Mouse (Mus musculus) lung, embryonic 14.5 days (tissue): Measurements from ENCODE around the gene Gm20503. TPM values are rescaled to one million over a fixed set of nuclear protein-coding genes. Genes with fewer than 3 reads are reported as not detected.

Source experiments
- ATAC-seq: fragments of 200-750 bp; cut with Nextera tagmentation; 2 replicates; pipeline ENCODE4 v1.8.0; 2017; ENCODE audit warnings: mild to moderate bottlenecking, moderate TSS enrichment, moderate library complexity; ENCODE audit not compliant: insufficient read depth
- DNase-seq: peaks from one replicate; pipeline ENCODE4 v3.0.0-alpha.2; 2015
- H3K27ac ChIP-seq: fragments of 300-500 bp; sonication (generic); 2 replicates; pipeline ENCODE4 v1.5.1; 2014; ENCODE audit warnings: low read depth, mild to moderate bottlenecking, moderate library complexity
- H3K27me3 ChIP-seq: fragments of 300-500 bp; sonication (generic); 2 replicates; pipeline ENCODE4 v1.6.1; 2014; ENCODE audit warnings: low read length, control low read depth; ENCODE audit not compliant: insufficient read depth
- H3K36me3 ChIP-seq: fragments of 300-500 bp; sonication (generic); 2 replicates; pipeline ENCODE4 v1.6.1; 2014; ENCODE audit warnings: control low read depth; ENCODE audit not compliant: insufficient read depth
- H3K4me1 ChIP-seq: fragments of 300-500 bp; sonication (generic); 2 replicates; pipeline ENCODE4 v1.6.1; 2014; ENCODE audit warnings: antibody characterized with exemption, control low read depth; ENCODE audit not compliant: insufficient read depth
- H3K4me2 ChIP-seq: fragments of 300-500 bp; sonication (generic); 2 replicates; pipeline ENCODE4 v1.6.1; 2014; ENCODE audit warnings: mild to moderate bottlenecking
- H3K4me3 ChIP-seq: fragments of 300-500 bp; sonication (generic); 2 replicates; pipeline ENCODE4 v1.5.1; 2014; ENCODE audit warnings: low read depth, low read length
- H3K9ac ChIP-seq: fragments of 300-500 bp; sonication (generic); 2 replicates; pipeline ENCODE4 v1.6.1; 2014
- H3K9me3 ChIP-seq: fragments of 300-500 bp; sonication (generic); 2 replicates; pipeline ENCODE4 v1.6.1; 2016; ENCODE audit warnings: low read depth, low read length, control low read depth
- CTCF ChIP-seq: IDR thresholded peaks from 2 replicates; pipeline ENCODE4 v1.5.1; 2016; ENCODE audit warnings: antibody characterized with exemption, low read depth
- WGBS: fragments of 180-500 bp; shearing (Covaris S2); extraction: QIAGEN DNeasy Blood & Tissue Kit; methylation state at CpG from one replicate; pipeline ENCODE4 v1.1.7; 2014; 5-methylcytosine and 5-hydroxymethylcytosine counted together
- polyA plus RNA-seq: library from polyadenylated mRNA; unstranded; fragments of >200 nt; fragmentation: Nextera tagmentation; extraction: Ambion mirVana; gene quantifications from 2 replicates; pipeline ENCODE4 v1.2.1, GENCODE M21; 2014

The Gm20503 gene
- polyA plus RNA-seq, 1 experiment from 2014 or later: 13.6 TPM

DNA sequence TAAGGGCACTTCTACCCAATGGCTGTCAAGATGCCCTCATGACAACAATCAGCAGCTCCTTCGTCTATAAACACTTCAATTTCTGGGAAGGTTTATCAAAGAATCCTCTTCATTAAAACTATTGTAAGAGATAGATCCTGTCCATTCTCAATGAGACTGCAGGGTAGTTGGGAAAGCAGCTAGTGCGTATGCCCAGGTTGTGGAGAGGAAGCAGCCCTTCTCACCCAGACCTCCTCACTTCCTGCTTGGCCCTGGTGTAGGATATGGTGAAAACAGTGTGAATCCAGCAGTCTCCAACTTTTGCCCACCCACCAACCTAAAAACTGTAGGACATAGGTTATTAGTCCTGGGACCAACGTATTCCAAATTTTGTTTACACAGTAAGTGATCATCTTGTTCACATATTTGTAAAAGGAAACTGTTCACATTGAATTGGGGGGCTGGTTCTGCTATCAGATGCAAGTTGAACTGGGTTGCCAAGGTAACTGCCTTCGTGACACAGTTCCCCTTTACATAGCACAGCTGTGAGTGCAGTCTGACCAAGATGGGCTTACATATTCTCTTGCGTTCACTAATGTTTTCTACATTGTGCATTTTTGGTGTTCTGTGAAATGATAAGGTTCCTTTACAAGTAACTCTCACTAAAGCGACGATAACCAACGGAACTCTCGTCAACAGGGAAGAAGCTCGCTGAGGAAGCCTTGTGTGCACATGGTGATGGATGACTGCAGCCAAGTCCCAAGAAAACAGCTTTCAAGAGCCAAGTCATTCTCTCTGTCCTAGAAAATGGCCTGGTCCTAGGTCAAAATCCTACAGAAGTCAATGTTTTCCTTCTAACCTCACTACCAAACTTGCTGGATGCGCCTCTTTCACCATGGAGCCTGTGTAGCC is 37.6 kb downstream of the Gm20503 start:
- Histone ChIP-seq H3K9ac (no peak overlapping the region), H3K4me1 (0 out of 2 replicates have a peak, but pooled peaks cover 3% of the 10 kb centered on the region), H3K27me3 (no peaks in the 10 kb centered on the region), H3K9me3 (no peaks in the 10 kb centered on the region; the same call in 1 of the 2 replicates), H3K36me3 (peaks cover 17% of the 10 kb centered on the region; the same call in 1 of the 2 replicates), H3K4me2 (no peak overlapping the region), H3K4me3 (no peak overlapping the region), H3K27ac (no peak overlapping the region)
- TF ChIP-seq CTCF: no peak
- 81% methylated on average over 11 of the region's 11 CpGs for WGBS
- DNase-seq: no peak
- no peak for ATAC-seq

DNA sequence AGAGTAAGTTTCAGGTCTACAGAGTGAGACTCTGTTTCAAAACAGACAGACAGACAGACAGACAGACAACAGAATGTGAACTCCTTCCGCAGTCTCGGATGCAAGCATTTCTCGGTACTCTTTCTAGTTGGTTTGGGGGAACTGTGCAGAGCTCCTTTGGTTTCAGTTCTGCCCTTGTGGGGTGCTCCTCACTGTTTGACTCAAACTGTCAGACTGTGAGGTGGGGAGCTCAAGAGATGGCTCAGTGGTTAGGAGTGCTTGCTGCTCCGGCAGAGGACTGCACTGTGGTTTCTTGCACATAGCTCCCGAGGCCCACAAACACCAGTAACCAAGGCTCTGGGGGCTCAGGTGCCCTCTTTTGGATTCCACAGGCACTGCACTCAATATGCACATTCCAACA is 40.1 kb downstream of the Gm20503 start:
- H3K4me3 ChIP-seq: no peak overlapping the region
- 93% methylated on average over 5 of the region's 5 CpGs for WGBS
- H3K9me3 ChIP-seq: no peaks in the 10 kb centered on the region; the same call in 1 of the 2 replicates
- H3K36me3 ChIP-seq: peaks cover 17% of the 10 kb centered on the region; the same call in 1 of the 2 replicates
- TF ChIP-seq CTCF: no peak
- no peaks in the 10 kb centered on the region for H3K4me1 ChIP-seq
- DNase-seq (no peak), ATAC-seq (no peak)
- no peak overlapping the region for H3K9ac ChIP-seq
- no peaks in the 10 kb centered on the region for H3K27me3 ChIP-seq
- no peak overlapping the region for H3K27ac ChIP-seq
- H3K4me2 ChIP-seq: no peak overlapping the region

DNA sequence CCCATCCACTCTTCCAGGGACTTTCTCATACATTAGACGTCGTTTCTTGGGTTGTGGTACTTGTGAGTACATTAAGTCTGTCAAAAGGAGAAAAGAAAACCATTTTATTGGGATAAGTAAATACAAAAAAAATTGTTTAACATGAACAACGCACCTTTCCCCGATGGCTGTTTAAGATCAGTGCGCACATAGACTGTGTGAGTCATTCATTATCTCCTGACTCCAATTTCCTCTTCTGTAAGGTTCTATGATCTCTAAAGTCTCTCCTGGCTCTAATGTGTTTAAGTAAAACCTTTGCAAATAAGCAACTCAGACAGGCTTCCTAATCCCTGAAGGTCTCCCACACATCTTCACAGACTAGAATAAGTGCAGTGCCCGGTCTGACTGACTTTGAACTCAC is 40.9 kb downstream of the Gm20503 start:
- no peak overlapping the region for H3K27ac ChIP-seq
- H3K4me2 ChIP-seq: no peak overlapping the region
- H3K36me3 ChIP-seq: peaks cover 17% of the 10 kb centered on the region; the same call in 1 of the 2 replicates
- no peak for TF ChIP-seq CTCF
- H3K9ac ChIP-seq: no peak overlapping the region
- no peak for ATAC-seq
- no peaks in the 10 kb centered on the region for H3K4me1 ChIP-seq
- no peak overlapping the region for H3K4me3 ChIP-seq
- no peaks in the 10 kb centered on the region for H3K27me3 ChIP-seq
- 61% methylated on average over 6 of the region's 6 CpGs for WGBS
- DNase-seq: no peak
- no peaks in the 10 kb centered on the region; the same call in 1 of the 2 replicates for H3K9me3 ChIP-seq

DNA sequence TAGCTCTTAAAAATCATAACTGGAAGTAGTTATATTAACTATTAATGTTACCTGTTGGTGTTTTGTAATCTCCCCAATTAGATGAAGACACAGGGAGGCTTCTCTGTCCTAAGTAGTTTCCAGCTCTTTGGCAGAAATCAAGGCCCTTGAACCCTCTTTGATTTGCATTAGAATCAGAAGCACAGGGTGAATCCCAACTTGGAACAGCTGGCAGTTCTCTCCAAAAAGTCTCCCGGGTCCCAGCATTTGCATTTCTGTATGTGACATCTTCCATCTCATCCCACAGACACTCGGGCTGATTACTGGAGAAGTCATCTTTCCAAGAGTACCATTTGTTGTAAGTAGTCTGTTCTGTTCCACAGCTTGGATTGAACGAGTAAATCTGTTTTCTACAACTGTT is 44.2 kb downstream of the Gm20503 start:
- no peak for TF ChIP-seq CTCF
- Histone ChIP-seq H3K4me1 (no peaks in the 10 kb centered on the region), H3K36me3 (0 out of 2 replicates have a peak, but pooled peaks cover 5% of the 10 kb centered on the region), H3K4me2 (no peak overlapping the region), H3K27ac (no peak overlapping the region), H3K4me3 (no peak overlapping the region), H3K9ac (no peak overlapping the region), H3K27me3 (no peaks in the 10 kb centered on the region), H3K9me3 (no peaks in the 10 kb centered on the region; the same call in 1 of the 2 replicates)
- 37% methylated on average over 3 of the region's 3 CpGs for WGBS
- no peak for ATAC-seq
- no peak for DNase-seq

DNA sequence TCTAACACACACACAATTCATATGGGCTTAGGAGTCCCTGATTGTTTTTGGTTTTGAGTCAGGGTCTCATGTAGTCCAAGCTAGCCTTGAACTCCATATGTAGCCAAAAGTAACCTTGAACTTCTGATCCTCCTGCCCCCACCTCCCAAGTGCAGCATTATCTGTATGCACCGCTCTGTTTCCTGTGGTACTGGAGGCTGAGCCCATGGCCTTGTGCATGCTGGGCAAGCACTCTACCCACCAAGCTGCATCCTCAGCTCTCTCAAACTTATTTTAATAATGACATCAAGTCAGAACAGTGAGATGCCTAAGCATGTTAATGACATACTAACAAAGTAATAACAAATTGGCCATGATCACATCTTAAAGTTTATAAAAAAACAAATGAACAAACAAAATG is 48.1 kb downstream of the Gm20503 start:
- ATAC-seq (no peak), DNase-seq (no peak)
- TF ChIP-seq CTCF: no peak
- Histone ChIP-seq H3K4me1 (no peaks in the 10 kb centered on the region), H3K9me3 (no peaks in the 10 kb centered on the region), H3K27ac (no peak overlapping the region), H3K9ac (no peak overlapping the region), H3K4me3 (no peak overlapping the region), H3K4me2 (no peak overlapping the region), H3K27me3 (no peaks in the 10 kb centered on the region), H3K36me3 (no peaks in the 10 kb centered on the region)
- WGBS: 88% methylated on average over 1 of the region's 1 CpGs

DNA sequence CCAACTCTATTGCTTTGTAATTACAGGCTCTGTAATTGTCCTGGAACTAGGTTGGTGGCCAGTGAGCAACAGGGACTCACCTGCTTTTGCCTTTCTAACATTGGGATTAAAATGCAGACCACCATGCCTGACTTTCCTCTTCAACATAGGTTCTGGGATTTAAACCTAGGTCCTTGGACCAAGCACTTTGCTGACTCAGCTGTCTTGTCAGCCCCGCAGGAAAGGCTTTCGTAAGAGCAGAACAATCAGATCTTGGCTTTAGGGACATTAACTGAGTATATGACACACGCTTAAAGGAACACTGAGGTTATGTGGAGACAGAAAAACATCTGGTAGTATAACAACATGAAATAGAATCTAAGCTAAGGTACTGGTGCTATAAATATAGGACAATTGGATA is 54.9 kb downstream of the Gm20503 start:
- Histone ChIP-seq H3K27ac (no peak overlapping the region), H3K9me3 (no peaks in the 10 kb centered on the region), H3K27me3 (no peaks in the 10 kb centered on the region), H3K36me3 (no peaks in the 10 kb centered on the region), H3K9ac (no peak overlapping the region), H3K4me2 (no peak overlapping the region), H3K4me1 (no peaks in the 10 kb centered on the region), H3K4me3 (no peak overlapping the region)
- ATAC-seq: no peak
- TF ChIP-seq CTCF: no peak
- DNase-seq: no peak
- WGBS: 81% methylated on average over 3 of the region's 3 CpGs

DNA sequence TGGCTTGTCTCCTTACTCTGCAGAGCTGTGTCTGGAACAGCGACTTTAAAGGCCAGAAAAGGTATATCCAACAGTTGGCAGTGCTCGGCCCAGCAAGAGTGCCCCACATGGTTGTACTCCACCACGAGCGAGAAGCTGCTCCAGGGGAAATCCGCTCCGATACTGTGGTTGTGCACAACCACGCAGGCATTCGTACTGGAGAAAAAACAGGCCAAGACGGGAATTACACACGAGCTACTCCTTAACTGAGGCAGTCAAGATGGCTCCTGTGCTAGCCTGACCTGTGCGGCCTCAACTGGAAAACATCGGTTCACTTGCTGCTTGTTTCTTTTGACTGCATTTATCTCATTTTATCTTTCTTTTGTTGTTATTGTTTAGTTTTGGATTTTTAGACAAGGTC is 59.5 kb downstream of the Gm20503 start:
- ATAC-seq: no peak
- DNase-seq: no peak
- no peak overlapping the region for H3K4me2 ChIP-seq
- H3K9ac ChIP-seq: no peak overlapping the region
- H3K36me3 ChIP-seq: no peaks in the 10 kb centered on the region
- no peaks in the 10 kb centered on the region for H3K9me3 ChIP-seq
- H3K27me3 ChIP-seq: no peaks in the 10 kb centered on the region
- no peaks in the 10 kb centered on the region for H3K4me1 ChIP-seq
- H3K4me3 ChIP-seq: no peak overlapping the region
- no peak for TF ChIP-seq CTCF
- WGBS: 73% methylated on average over 12 of the region's 12 CpGs
- no peak overlapping the region for H3K27ac ChIP-seq
